Mouse (Mus musculus) ovary, adult 18-20 months (tissue): ENCODE data around the gene Lzic.

Experiments used
- DNase-seq: peaks from one replicate; pipeline ENCODE4 v3.0.0; 2022; ENCODE audit warnings: low spot score, mixed read lengths

Lzic gene

GRCm38 (mm10) chr4:149477078-149477477 is 8.0 kb upstream of the Lzic start, which contains the start of gene Tmem274:
Gene Tmem274 (plus strand): TSS chr4:149477378.
- no peak for DNase-seq

DNA sequence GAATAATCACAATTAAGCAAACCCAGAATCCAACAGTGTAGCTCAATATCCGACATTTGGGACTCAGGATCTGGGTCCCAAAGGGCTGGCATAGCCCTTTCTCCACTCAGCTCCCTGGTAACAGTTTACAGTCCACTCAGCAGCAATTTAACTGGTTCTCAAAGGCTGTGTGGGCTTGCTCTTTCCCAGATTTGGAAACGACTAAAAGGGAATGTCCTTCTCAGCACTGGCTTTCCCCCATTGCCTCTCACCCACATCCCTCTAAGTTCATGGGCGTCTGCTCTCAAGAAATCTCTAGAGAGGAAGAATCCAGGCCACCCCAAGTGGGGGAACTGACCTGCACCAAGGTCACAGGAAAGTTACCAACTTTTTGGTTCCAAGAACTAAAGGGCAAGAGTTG is 463 bp upstream of the Lzic start:
- no peak for DNase-seq

GRCm38 (mm10) chr4:149485825-149486206 is 787 bp downstream of the Lzic start:
- no peak for DNase-seq

GRCm38 (mm10) chr4:149487729-149488128 is 2.7 kb downstream of the Lzic start:
- no peak for DNase-seq

- no peak for DNase-seq
Measured at GRCm38 (mm10) chr4:149489415-149490240, 4.6 kb downstream of the Lzic start.

DNA sequence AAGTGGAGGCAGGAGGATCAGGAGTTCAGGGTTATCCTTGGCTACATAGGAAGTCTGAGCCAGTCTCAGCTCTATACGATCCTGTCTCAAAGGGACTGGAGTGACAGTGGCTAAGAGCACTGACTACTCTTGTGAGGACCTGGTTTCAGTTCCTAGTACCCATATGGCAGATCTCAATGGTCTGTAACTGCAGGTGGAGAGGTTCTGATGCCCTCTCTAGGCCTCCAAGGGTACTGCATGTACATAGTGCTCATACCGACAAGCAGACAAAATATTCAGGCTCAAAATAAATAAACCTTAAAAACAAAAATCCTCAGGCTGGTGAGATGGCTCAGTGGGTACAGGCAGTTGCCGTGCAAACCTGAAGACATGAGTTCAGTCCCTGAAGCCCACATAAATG is 6.1 kb downstream of the Lzic start:
- DNase-seq = no peak

DNA sequence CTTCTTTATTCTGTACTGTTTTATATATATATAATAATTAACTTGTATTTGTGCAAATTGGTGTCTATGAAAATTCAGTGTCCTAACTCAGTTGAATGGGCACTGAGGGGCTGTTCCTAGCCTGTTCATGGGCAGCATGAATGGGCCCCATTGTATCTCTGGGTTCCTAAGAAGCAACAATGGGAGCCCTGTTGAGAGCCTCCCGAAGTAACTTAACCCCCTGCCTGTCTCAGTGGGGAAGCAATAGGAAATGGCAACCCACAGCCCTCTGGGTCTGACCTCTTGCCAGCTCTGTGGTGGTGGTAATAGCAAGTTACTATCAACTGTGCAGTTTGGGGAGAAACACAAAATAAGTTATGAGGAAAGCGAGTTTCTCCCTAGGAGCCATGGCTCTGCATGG is 11.6 kb downstream of the Lzic start:
- no peak for DNase-seq

- no peak for DNase-seq
Measured at GRCm38 (mm10) chr4:149498901-149499300, 13.9 kb downstream of the Lzic start.

DNA sequence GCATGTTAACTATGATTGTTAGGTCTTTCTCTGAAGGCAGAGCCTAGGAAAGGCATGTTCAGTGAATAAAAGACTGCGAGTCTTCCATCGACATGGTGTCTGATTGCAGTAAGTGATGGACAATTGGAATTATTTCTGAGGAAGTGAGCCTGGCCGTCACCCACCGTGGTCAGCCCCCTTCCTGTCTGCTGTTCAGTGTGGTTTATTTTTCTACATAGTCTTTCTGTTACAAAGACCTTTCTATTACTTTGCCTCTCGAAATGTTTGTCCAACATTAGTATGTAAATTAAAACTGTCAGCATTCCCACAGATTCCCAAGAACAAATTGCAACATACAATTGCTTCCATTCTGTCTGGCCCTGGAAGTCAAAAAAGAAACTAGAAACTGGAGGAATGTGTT is 14.8 kb downstream of the Lzic start:
- no peak for DNase-seq

DNA sequence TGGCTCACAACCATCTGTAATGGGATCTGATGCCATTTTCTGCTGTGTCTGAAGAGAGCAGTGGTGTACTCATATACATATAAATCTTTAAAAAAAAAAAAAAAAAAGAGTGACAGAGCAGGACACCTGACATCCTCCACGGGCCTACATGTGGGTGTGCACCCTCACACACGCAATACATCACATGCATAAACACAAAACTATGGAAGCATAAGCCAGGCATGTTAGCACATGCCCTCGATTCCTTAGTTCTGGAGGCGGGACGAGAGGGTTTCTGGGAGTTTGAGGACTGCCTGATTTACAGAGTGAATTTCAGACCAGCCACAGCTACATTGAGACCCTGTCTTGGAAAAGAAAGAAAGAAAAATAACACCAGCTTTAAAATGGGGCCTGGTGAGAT is 19.3 kb downstream of the Lzic start:
- DNase-seq = no peak

DNA sequence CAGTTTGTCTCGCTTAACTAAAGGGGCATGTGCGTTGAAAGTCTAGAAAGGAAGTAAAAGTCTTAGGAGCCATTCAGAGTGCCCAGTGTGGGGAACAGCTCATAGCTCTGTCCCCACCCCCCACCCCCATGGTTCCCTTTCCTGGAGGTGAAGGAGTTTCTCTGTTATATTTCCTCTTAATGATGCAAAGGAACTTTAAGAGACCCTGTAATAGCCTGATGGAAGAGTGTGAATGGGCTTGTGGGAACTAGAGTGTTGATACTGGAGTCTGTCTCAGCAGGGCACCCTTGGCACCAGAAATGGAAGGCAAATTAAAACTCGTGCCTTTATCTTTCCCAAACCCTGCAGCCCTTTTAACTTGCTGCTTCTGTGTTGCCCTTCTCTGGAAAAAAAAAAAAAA is 19.8 kb downstream of the Lzic start:
- no peak for DNase-seq

- DNase-seq = no peak
Measured at GRCm38 (mm10) chr4:149505261-149505967, 20.4 kb downstream of the Lzic start.

GRCm38 (mm10) chr4:149506904-149507303 is 21.9 kb downstream of the Lzic start:
- DNase-seq = no peak

- DNase-seq = no peak
Measured at GRCm38 (mm10) chr4:149511221-149511646, 26.2 kb downstream of the Lzic start.

GRCm38 (mm10) chr4:149512072-149512471 is 27.0 kb downstream of the Lzic start:
- no peak for DNase-seq

DNA sequence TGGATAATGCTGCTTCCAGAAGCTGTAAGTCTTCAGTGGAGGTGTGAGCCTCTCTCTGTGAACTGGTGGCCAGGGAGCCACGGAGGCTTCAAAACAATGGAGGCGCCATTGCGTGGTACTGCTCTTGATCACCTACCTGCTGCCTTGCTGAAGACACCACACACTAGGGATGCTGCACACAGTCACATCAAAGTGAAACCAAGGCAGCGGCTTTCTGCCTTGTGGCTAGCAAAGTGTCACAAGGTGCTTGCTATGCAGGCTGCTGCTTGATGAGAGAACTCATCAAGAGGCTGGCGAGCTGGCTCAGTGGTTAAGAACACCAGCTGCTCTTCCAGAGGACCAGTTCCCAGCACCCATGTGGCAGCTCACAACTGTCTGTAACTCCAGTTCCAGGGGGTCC is 30.7 kb downstream of the Lzic start:
- DNase-seq = no peak

- peak; percentile 97 for DNase-seq
Measured at GRCm38 (mm10) chr4:149517868-149518340, 32.9 kb downstream of the Lzic start, which contains the start of gene Ctnnbip1. Gene Ctnnbip1 (plus strand): TSS chr4:149518236.

DNA sequence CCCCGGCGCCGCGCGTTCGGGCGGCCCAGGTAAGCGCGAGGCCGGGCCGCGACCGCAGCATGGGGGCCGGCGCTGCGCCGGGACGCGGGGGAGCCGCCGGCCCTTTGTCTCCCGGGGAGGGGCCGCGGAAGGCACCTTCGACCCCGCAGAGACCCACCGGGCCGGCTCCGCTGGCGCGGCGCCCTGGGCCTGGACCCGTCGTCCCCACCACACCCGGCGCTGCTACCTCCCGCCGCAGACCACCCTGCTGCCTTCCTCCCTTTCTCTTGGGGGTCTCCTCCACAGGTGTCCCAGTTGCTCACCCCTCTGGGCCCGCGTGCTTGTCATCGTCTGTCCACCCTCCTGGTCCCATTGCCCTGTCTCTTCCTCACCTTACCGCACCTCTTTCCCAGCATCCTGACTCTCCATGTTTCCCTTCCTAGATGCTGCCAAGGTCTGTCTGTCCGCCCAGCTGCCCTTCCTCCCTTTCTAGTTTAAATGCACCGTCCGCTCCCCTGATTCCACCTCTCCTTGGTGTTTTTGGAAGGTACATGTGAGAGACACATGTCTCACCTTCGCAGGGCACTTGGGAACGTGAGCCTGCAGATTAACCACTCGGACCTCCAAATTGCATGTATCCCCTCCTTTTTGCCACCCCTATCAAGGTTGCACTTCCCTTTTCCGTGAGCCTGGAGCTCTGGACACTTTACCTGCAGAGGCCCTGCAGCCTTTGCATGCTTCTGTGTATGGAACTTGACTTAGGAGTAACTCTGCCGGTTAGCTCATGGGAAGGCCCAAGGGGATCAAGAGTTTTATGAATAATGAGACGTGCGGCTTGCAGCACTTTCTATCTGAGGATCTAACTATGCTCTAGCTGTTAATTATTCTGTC is 33.6 kb downstream of the Lzic start:
- DNase-seq = no peak

DNA sequence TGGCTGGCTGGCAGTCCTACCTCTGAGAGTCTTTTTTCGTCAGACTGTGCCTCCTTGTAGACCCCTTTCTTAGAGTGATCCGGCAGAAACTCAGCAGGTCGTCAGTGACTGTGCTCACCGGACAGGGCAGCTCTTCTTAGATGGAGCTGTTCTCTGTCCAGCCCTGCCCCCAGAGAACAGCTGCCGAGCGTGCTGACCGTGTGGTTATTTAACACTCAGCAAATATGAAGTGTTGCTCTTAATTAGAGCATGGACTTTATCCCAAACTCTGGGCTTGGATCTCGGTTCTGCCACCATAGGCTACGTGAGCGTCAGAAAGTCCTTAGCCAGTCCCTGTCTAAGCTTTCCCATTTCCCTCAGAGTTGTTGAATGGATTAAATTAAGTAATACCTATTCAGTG is 36.2 kb downstream of the Lzic start:
- no peak for DNase-seq

DNA sequence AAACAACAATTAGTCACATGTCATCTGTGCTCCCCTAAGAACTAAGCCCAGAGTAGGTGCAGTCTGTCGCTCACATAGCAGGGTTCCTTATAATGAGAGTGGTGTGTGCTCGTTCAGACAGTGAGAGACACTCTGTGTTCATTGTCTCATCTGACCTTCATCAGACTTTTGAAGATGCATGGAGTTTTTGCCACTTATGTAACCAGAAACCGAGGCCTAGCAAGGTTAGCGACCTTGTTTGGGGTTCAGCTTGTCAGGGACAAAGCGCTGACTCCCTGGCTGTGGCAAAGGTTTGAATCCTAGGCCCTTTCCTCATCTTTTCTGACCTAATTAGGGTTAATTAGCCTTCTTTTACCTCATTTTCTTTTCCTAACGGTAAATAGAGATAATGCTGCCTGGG is 38.9 kb downstream of the Lzic start:
- no peak for DNase-seq

DNA sequence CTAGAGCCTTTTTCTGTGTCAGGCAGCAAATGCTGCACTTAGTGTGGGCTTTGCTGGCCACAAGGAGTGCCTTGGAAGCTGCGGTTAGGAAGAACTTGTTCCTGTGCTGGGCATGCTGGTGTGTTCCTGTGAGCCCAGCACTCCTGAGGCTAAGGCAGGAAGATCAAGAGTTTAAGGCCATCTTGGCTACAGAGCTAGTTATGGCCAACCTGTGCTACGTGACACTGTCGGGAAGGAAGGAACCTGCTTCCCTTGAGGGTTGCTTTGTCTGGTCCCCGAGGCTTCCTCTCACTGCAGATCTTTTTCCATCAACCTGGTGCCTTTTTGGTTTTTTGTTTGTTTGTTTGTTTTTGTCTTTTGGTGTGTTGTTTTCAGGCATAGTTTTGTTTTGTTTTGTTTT is 40.1 kb downstream of the Lzic start:
- DNase-seq = no peak

- DNase-seq = no peak
Measured at GRCm38 (mm10) chr4:149525811-149526210, 40.8 kb downstream of the Lzic start.
